Mouse (Mus musculus) G1E (cell line): ENCODE data around the gene Dnase2a.

ENCODE experiments used
- CTCF ChIP-seq: IDR thresholded peaks from 2 replicates; pipeline ENCODE4 v1.5.1; 2012; ENCODE audit warnings: low read depth, low read length, inconsistent platforms, mixed read lengths
- GATA1 ChIP-seq: IDR thresholded peaks from 2 replicates; pipeline ENCODE4 v1.6.1; 2012; ENCODE audit warnings: borderline replicate concordance, low read length, inconsistent platforms, mixed read lengths
- GATA2 ChIP-seq: IDR thresholded peaks from 2 replicates; pipeline ENCODE4 v1.6.1; 2012; ENCODE audit warnings: low read depth, low read length, inconsistent platforms, borderline replicate concordance
- POLR2AphosphoS5 ChIP-seq: IDR thresholded peaks from 2 replicates; pipeline ENCODE4 v1.6.1; 2012; ENCODE audit warnings: low read depth, low read length, inconsistent platforms; ENCODE audit not compliant: insufficient replicate concordance
- TAL1 ChIP-seq: conservative IDR thresholded peaks from 2 replicates; pipeline ENCODE4 v1.6.1; 2012; ENCODE audit warnings: low read depth, low read length, inconsistent platforms, mixed read lengths

DNA sequence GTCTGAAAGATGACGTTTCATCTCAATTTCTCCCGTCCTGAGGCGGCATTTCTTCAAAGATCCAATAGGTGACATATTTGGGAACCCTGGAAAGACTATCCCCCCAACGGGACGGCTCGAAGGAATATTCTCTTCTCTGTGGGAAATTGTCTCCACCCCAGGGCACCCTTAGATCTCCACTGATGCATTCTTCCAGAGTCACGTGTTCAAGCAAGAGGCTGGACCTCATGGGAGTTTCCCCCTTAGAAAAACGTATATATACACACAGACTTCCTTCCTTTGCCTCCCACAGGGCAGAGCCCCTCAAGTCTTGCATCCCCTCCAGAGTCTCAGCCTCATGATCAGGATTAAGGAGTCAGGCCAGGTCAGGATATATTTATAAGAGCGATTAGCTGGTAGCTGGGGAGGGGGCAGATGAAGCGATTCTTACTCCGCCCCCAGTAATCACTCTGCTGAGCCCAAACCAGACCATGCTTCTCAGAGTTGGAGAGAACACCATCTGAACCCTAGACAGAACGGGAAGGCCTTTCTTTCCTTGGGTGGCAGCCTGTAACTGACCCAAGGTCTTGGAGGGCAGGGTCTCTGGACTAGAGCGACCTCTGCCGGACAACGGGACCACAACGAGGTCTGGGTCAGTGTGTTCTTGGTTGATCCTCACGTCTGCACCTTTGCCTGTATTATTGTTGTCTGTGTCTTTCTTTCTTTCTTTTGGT lies 38.3 kb downstream of the Dnase2a start, which contains the start of gene Rtbdn:
- no peak for TF ChIP-seq GATA1
- TF ChIP-seq CTCF = no peak
- no peak for TF ChIP-seq TAL1
- no peak for TF ChIP-seq POLR2AphosphoS5
- no peak for TF ChIP-seq GATA2
